Mouse (Mus musculus) MEL (cell line): ENCODE results near the gene Fam172a. TPM values are rescaled to one million over a fixed set of nuclear protein-coding genes. Genes with fewer than 3 reads are reported as not detected.
A peak's percentile ranks its signal among the peaks of the same experiment; 100 is the strongest.

Experiments used
- DNase-seq: peaks from one replicate; pipeline ENCODE4 v3.0.0; 2011; ENCODE audit warnings: low read depth, low spot score
- H3K27ac ChIP-seq: 2 replicates; pipeline ENCODE4 v1.5.1; 2012; ENCODE audit warnings: low read depth, mild to moderate bottlenecking, control low read depth, low read length, moderate library complexity; ENCODE audit not compliant: control insufficient read depth
- H3K27me3 ChIP-seq, 2 experiments: fragments of 150-350 bp in 1 of 2; sonication (generic) in 1 of 2; 2 replicates each; pipeline ENCODE4 v1.6.1; 2012; ENCODE audit warnings: low read length in 2 of 2, mild to moderate bottlenecking in 2 of 2, improper control_type of control experiment in 1 of 2, moderate library complexity in 1 of 2; ENCODE audit not compliant: insufficient read depth in 2 of 2, control insufficient read depth in 1 of 2
- H3K36me3 ChIP-seq, 2 experiments: 2 replicates each; pipeline ENCODE4 v1.6.1; 2012 to 2014; ENCODE audit warnings: low read length in 2 of 2, improper control_type of control experiment in 1 of 2, inconsistent platforms in 1 of 2, mild to moderate bottlenecking in 1 of 2; ENCODE audit not compliant: insufficient read depth in 2 of 2, control insufficient read depth in 1 of 2
- H3K4me1 ChIP-seq, 2 experiments: fragments of 150-350 bp in 1 of 2; sonication (generic) in 1 of 2; 2 replicates each; pipeline ENCODE4 v1.6.1; 2012; ENCODE audit warnings: low read length in 2 of 2, improper control_type of control experiment in 1 of 2, mild to moderate bottlenecking in 1 of 2; ENCODE audit not compliant: insufficient read depth in 2 of 2, control insufficient read depth in 1 of 2
- H3K4me3 ChIP-seq, 2 experiments: fragments of 150-350 bp in 1 of 2; sonication (generic) in 1 of 2; 2 replicates each; pipeline ENCODE4 v1.5.1; 2012; ENCODE audit warnings: low read depth in 2 of 2, low read length in 2 of 2, mild to moderate bottlenecking in 2 of 2, moderate library complexity in 2 of 2, control low read depth in 1 of 2, improper control_type of control experiment in 1 of 2; ENCODE audit not compliant: control insufficient read depth in 1 of 2, insufficient read depth in 1 of 2
- H3K79me2 ChIP-seq: 2 replicates; pipeline ENCODE4 v1.6.1; 2012; ENCODE audit warnings: mild to moderate bottlenecking, low read length, moderate library complexity; ENCODE audit not compliant: control insufficient read depth, poor library complexity, insufficient read depth
- H3K9ac ChIP-seq: 2 replicates; pipeline ENCODE4 v1.6.1; 2012; ENCODE audit warnings: low read depth, mild to moderate bottlenecking, control low read depth, low read length, moderate library complexity; ENCODE audit not compliant: control insufficient read depth, poor library complexity, severe bottlenecking
- H3K9me3 ChIP-seq: fragments of 150-350 bp; sonication (generic); replicated peaks from 2 replicates; pipeline ENCODE4 v1.6.1; 2012; ENCODE audit warnings: mild to moderate bottlenecking, low read length, improper control_type of control experiment, moderate library complexity; ENCODE audit not compliant: insufficient read depth
- CHD2 ChIP-seq: IDR thresholded peaks from 2 replicates; pipeline ENCODE4 v1.6.1; 2011; ENCODE audit warnings: low read length, improper control_type of control experiment
- ELF1 ChIP-seq: IDR thresholded peaks from 2 replicates; pipeline ENCODE4 v1.6.1; 2014; ENCODE audit warnings: low read depth, mild to moderate bottlenecking, inconsistent platforms, low read length, improper control_type of control experiment, moderate library complexity
- EP300 ChIP-seq, 2 experiments: IDR thresholded peaks; 2 replicates each; pipeline ENCODE4 v1.6.1; 2011; ENCODE audit warnings: improper control_type of control experiment in 2 of 2, low read length in 2 of 2, low read depth in 1 of 2, mild to moderate bottlenecking in 1 of 2
- ETS1 ChIP-seq: IDR thresholded peaks from 2 replicates; pipeline ENCODE4 v1.6.1; 2012; ENCODE audit warnings: low read depth, mild to moderate bottlenecking, inconsistent platforms, low read length, improper control_type of control experiment, moderate library complexity
- GABPA ChIP-seq: IDR thresholded peaks from 2 replicates; pipeline ENCODE4 v1.6.1; 2012; ENCODE audit warnings: low read depth, mild to moderate bottlenecking, inconsistent platforms, low read length, improper control_type of control experiment, moderate library complexity
- GATA1 ChIP-seq: IDR thresholded peaks from 2 replicates; pipeline ENCODE4 v1.6.1; 2011; ENCODE audit warnings: low read depth, low read length, improper control_type of control experiment
- HCFC1 ChIP-seq: IDR thresholded peaks from 2 replicates; pipeline ENCODE4 v1.6.1; 2012; ENCODE audit warnings: low read depth, mild to moderate bottlenecking, inconsistent platforms, low read length, improper control_type of control experiment, moderate library complexity
- KAT2A ChIP-seq: conservative IDR thresholded peaks from 2 replicates; pipeline ENCODE4 v1.6.1; 2012; ENCODE audit warnings: low read depth, low read length, improper control_type of control experiment, inconsistent platforms
- MXI1 ChIP-seq: IDR thresholded peaks from 2 replicates; pipeline ENCODE4 v1.6.1; 2011; ENCODE audit warnings: mild to moderate bottlenecking, low read depth, low read length, improper control_type of control experiment
- MYB ChIP-seq: IDR thresholded peaks from 2 replicates; pipeline ENCODE4 v1.6.1; 2011; ENCODE audit warnings: mild to moderate bottlenecking, low read depth, low read length, improper control_type of control experiment
- MYC ChIP-seq: IDR thresholded peaks from 2 replicates; pipeline ENCODE4 v1.6.1; 2011; ENCODE audit warnings: low read depth, mild to moderate bottlenecking, low read length, improper control_type of control experiment, moderate library complexity
- NELFE ChIP-seq: IDR thresholded peaks from 2 replicates; pipeline ENCODE4 v1.6.1; 2011; ENCODE audit warnings: low read depth, low read length, improper control_type of control experiment
- NRF1 ChIP-seq: IDR thresholded peaks from 2 replicates; pipeline ENCODE4 v1.6.1; 2014; ENCODE audit warnings: low read depth, mild to moderate bottlenecking, inconsistent platforms, low read length, improper control_type of control experiment, moderate library complexity; ENCODE audit not compliant: poor library complexity, insufficient read depth, severe bottlenecking
- POLR2A ChIP-seq, 2 experiments: IDR thresholded peaks; 2 replicates each; pipeline ENCODE4 v1.6.1; 2011 to 2012; ENCODE audit warnings: low read length in 2 of 2, mild to moderate bottlenecking in 2 of 2, control low read depth in 1 of 2, improper control_type of control experiment in 1 of 2, low read depth in 1 of 2, moderate library complexity in 1 of 2; ENCODE audit not compliant: control insufficient read depth in 1 of 2, insufficient read depth in 1 of 2, poor library complexity in 1 of 2
- RAD21 ChIP-seq: IDR thresholded peaks from 2 replicates; pipeline ENCODE4 v1.6.1; 2011; ENCODE audit warnings: mild to moderate bottlenecking, low read depth, low read length, improper control_type of control experiment
- SIN3A ChIP-seq: IDR thresholded peaks from 2 replicates; pipeline ENCODE4 v1.6.1; 2012; ENCODE audit warnings: low read length, improper control_type of control experiment, inconsistent platforms
- TAL1 ChIP-seq: IDR thresholded peaks from 2 replicates; pipeline ENCODE4 v1.6.1; 2012; ENCODE audit warnings: mild to moderate bottlenecking, inconsistent platforms, low read length, moderate library complexity, mixed read lengths
- TCF12 ChIP-seq: IDR thresholded peaks from 2 replicates; pipeline ENCODE4 v1.6.1; 2014; ENCODE audit warnings: low read depth, mild to moderate bottlenecking, inconsistent platforms, low read length, improper control_type of control experiment, moderate library complexity
- USF2 ChIP-seq, 2 experiments: IDR thresholded peaks; 2 replicates each; pipeline ENCODE4 v1.6.1; 2011 to 2012; ENCODE audit warnings: improper control_type of control experiment in 2 of 2, low read length in 2 of 2, borderline replicate concordance in 1 of 2, inconsistent platforms in 1 of 2, low read depth in 1 of 2, mild to moderate bottlenecking in 1 of 2; ENCODE audit not compliant: insufficient read depth in 1 of 2
- ZC3H11A ChIP-seq: IDR thresholded peaks from 2 replicates; pipeline ENCODE4 v1.6.1; 2012; ENCODE audit warnings: low read depth, mild to moderate bottlenecking, inconsistent platforms, low read length, improper control_type of control experiment
- ZMIZ1 ChIP-seq: IDR thresholded peaks from 2 replicates; pipeline ENCODE4 v1.6.1; 2012; ENCODE audit warnings: low read depth, mild to moderate bottlenecking, inconsistent platforms, low read length, improper control_type of control experiment, moderate library complexity
- ZNF384 ChIP-seq: IDR thresholded peaks from 2 replicates; pipeline ENCODE4 v1.6.1; 2012; ENCODE audit warnings: low read depth, mild to moderate bottlenecking, inconsistent platforms, low read length, improper control_type of control experiment
- polyA plus RNA-seq, 2 experiments: library from polyadenylated mRNA; stranded (reverse) in 1 of 2; unstranded in 1 of 2; fragments of >175 nt in 1 of 2; fragments of >200 nt in 1 of 2; gene quantifications; 2 replicates each; pipeline versions ENCODE4 v1.2.1 to v1.2.4; 2012; ENCODE audit warnings: low replicate concordance in 2 of 2, low read depth in 1 of 2; ENCODE audit not compliant: insufficient read length in 2 of 2, insufficient read depth in 1 of 2, missing spikeins in 1 of 2
- total RNA-seq: library from RNA; depleted of rRNA; stranded (reverse); fragments of 300-350 nt; gene quantifications from 2 replicates; pipeline ENCODE4 v1.2.3, GENCODE M21; 2012

The Fam172a gene
- total and polyA plus RNA-seq, 3 experiments, result 13.4 to 358 (median 19.6) TPM

- TF ChIP-seq POLR2A (IDR thresholded peaks at IDR 0.05; ENCODE audit: control insufficient read depth in 1 of 2, insufficient read depth in 1 of 2, low read depth in 1 of 2, low read length in 2 of 2, poor library complexity in 1 of 2) (no peak), HCFC1 (no peak), NELFE (no peak), USF2 (IDR thresholded peaks at IDR 0.05; ENCODE audit: borderline replicate concordance in 1 of 2, insufficient read depth in 1 of 2, low read depth in 1 of 2, low read length in 2 of 2) (no peak), GATA1 (no peak), MYB (no peak), ZC3H11A (no peak), RAD21 (no peak), ETS1 (no peak), TCF12 (no peak), ZMIZ1 (no peak), MYC (no peak), TAL1 (no peak), MXI1 (no peak), ZNF384 (no peak), KAT2A (no peak), SIN3A (no peak), NRF1 (no peak)
- Histone ChIP-seq H3K27me3 (no peaks in the 10 kb centered on the region), H3K9ac (no peak overlapping the region), H3K27ac (no peak overlapping the region), H3K79me2 (no peaks in the 10 kb centered on the region), H3K36me3 (peaks cover 0 to 11% of the 10 kb centered on the region in 2 experiments; a peak in 2 of 4 replicates), H3K4me3 (no peak overlapping the region), H3K4me1 (peaks cover 2 to 11% of the 10 kb centered on the region in 2 experiments; a peak in 3 of 4 replicates), H3K9me3 (no peaks in the 10 kb centered on the region)
- DNase-seq, result no peak
Measured at GRCm38 (mm10) chr13:77898066-77898796, 196.4 kb downstream of the Fam172a start.

- peaks cover 0 to 11% of the 10 kb centered on the region in 2 experiments for H3K36me3 ChIP-seq
- H3K9me3 ChIP-seq, result no peaks in the 10 kb centered on the region
- no peak overlapping the region for H3K27ac ChIP-seq
- H3K27me3 ChIP-seq, result no peaks in the 10 kb centered on the region
- no peak overlapping the region for H3K4me3 ChIP-seq
- H3K9ac ChIP-seq, result no peak overlapping the region
- peaks cover 2 to 11% of the 10 kb centered on the region in 2 experiments; a peak in 3 of 4 replicates for H3K4me1 ChIP-seq
- peak; percentile 30 for DNase-seq
- TF ChIP-seq GATA1, result peak; percentile 68
- no peak for TF ChIP-seq GABPA
- TF ChIP-seq CHD2, result no peak
- TF ChIP-seq POLR2A (IDR thresholded peaks at IDR 0.05; ENCODE audit: control insufficient read depth in 1 of 2, insufficient read depth in 1 of 2, low read depth in 1 of 2, low read length in 2 of 2, poor library complexity in 1 of 2), result no peak
- no peak for TF ChIP-seq ELF1
- TF ChIP-seq EP300 (IDR thresholded peaks at IDR 0.05; ENCODE audit: low read depth in 1 of 2, low read length in 2 of 2), result peak; percentile 21 to 65; a peak in 3 of 4 replicates
- no peak for TF ChIP-seq USF2 (IDR thresholded peaks at IDR 0.05; ENCODE audit: borderline replicate concordance in 1 of 2, insufficient read depth in 1 of 2, low read depth in 1 of 2, low read length in 2 of 2)
- TF ChIP-seq, all 39 proteins: peak for 2
- no peaks in the 10 kb centered on the region for H3K79me2 ChIP-seq
Measured at GRCm38 (mm10) chr13:77899725-77900124, 197.9 kb downstream of the Fam172a start.
